Mouse (Mus musculus) heart, postnatal 14 days (tissue): ENCODE measurements at regions not wholly inside any gene's neighbourhood (a gene's known extent, or its start where the extent isn't known, plus 50 kb on each side); places are given as distances from the start of the nearest gene placed in this dataset.
A peak's percentile ranks its signal among the peaks of the same experiment; 100 is the strongest.

Experiments used
- DNase-seq, 2 experiments: peaks; one replicate each; pipeline ENCODE4 v3.0.0; 2021 to 2022
- intact Hi-C: fragments of 180-260 bp; cut with DNase I; formaldehyde crosslinking; loops from one replicate; pipeline ENCODE4 v1.15.1; 2025

GRCm38 (mm10) chr11:44021638-44022037, 120.6 kb upstream of the Adra1b start:
- DNase-seq = no peak
- intact Hi-C loops = no loop called here

GRCm38 (mm10) chr11:44027046-44027445, 126.0 kb upstream of the Adra1b start:
- DNase-seq = no peak
- intact Hi-C loops = no loop called here

GRCm38 (mm10) chr11:44046083-44046482, 145.1 kb upstream of the Adra1b start:
- intact Hi-C loops = no loop called here

GRCm38 (mm10) chr11:44049253-44049976, 148.4 kb upstream of the Adra1b start:
- intact Hi-C loops = no loop called here
- no peak for DNase-seq

More at GRCm38 (mm10) chr11:44046083-44046482, 145.1 kb upstream of the Adra1b start:
- DNase-seq = no peak

GRCm38 (mm10) chr11:44052481-44052880, 151.5 kb upstream of the Adra1b start:
- DNase-seq = no peak
- intact Hi-C loops = no loop called here

- DNase-seq = no peak
These were observed 161.4 kb upstream of the Adra1b start for GRCm38 (mm10) chr11:44062446-44062845.

GRCm38 (mm10) chr11:44066176-44066575, 165.2 kb upstream of the Adra1b start:
- DNase-seq = peak; percentile 1 to 9

More at GRCm38 (mm10) chr11:44062446-44062845, 161.4 kb upstream of the Adra1b start:
- intact Hi-C loops = no loop called here

GRCm38 (mm10) chr11:44083716-44084115, 182.7 kb upstream of the Adra1b start:
- no peak for DNase-seq
- intact Hi-C loops = no loop called here

More at GRCm38 (mm10) chr11:44066176-44066575, 165.2 kb upstream of the Adra1b start:
- intact Hi-C loops = no loop called here

- intact Hi-C loops = no loop called here
- DNase-seq = no peak
These were observed 185.9 kb upstream of the Adra1b start for GRCm38 (mm10) chr11:44086951-44087350.

GRCm38 (mm10) chr11:44089514-44089913, 188.5 kb upstream of the Adra1b start:
- intact Hi-C loops = no loop called here
- no peak for DNase-seq

- no peak for DNase-seq
- intact Hi-C loops = no loop called here
These were observed 194.3 kb upstream of the Adra1b start for GRCm38 (mm10) chr11:44095280-44095679.

GRCm38 (mm10) chr11:44103188-44103840, 202.3 kb upstream of the Adra1b start:
- intact Hi-C loops = no loop called here
- DNase-seq = no peak

GRCm38 (mm10) chr11:44103841-44104191, 202.8 kb upstream of the Adra1b start:
- no peak for DNase-seq
- intact Hi-C loops = no loop called here

GRCm38 (mm10) chr11:44106231-44106630, 205.2 kb upstream of the Adra1b start:
- intact Hi-C loops = no loop called here
- no peak for DNase-seq

- intact Hi-C loops = no loop called here
- DNase-seq = no peak
These were observed 210.5 kb upstream of the Adra1b start for GRCm38 (mm10) chr11:44111525-44111924.

- no peak for DNase-seq
- intact Hi-C loops = loop anchor here (10.0 kb wide), 1 partner anchor 292 kb away; no protein-coding TSS in a partner anchor
These were observed 226.1 kb upstream of the Adra1b start for GRCm38 (mm10) chr11:44127088-44127487.

- intact Hi-C loops = loop anchor here (10.0 kb wide), 1 partner anchor 294 kb away; no protein-coding TSS in a partner anchor
- peak; percentile 13 to 18 for DNase-seq
These were observed 227.5 kb upstream of the Adra1b start for GRCm38 (mm10) chr11:44128481-44128880.

- intact Hi-C loops = no loop called here
- DNase-seq = no peak
These were observed 232.2 kb upstream of the Adra1b start for GRCm38 (mm10) chr11:44133244-44133643.

GRCm38 (mm10) chr11:44136024-44136423, 235.0 kb upstream of the Adra1b start:
- DNase-seq = no peak
- intact Hi-C loops = no loop called here

- intact Hi-C loops = no loop called here
- DNase-seq = no peak
These were observed 242.0 kb upstream of the Adra1b start for GRCm38 (mm10) chr11:44142996-44143395.

GRCm38 (mm10) chr11:44144477-44144876, 243.5 kb upstream of the Adra1b start:
- DNase-seq = no peak
- intact Hi-C loops = no loop called here

- DNase-seq = no peak
- intact Hi-C loops = no loop called here
These were observed 245.4 kb upstream of the Adra1b start for GRCm38 (mm10) chr11:44146419-44146818.
